Mouse (Mus musculus) layer of hippocampus, adult 8-10 months (tissue): ENCODE measurements around the gene Slc7a6. TPM values are rescaled to one million over a fixed set of nuclear protein-coding genes. Genes with fewer than 3 reads are reported as not detected.
"Not testable (repeated sequence)": the region's sequence is repeated elsewhere in the genome, so short reads cannot be mapped to it uniquely, and the experiment has no call there.

Experiments used
- DNase-seq, 2 experiments: peaks; one replicate each; pipeline ENCODE4 v3.0.0; 2022; ENCODE audit warnings: low spot score in 2 of 2
- total RNA-seq, 4 experiments: library from RNA; stranded (reverse); gene quantifications; 2 replicates each; pipeline ENCODE4 v1.2.4; 2022

The Slc7a6 gene
- total RNA-seq, 4 experiments from 2014 or later: 22.3 to 31.9 (median 27.5) TPM

DNA sequence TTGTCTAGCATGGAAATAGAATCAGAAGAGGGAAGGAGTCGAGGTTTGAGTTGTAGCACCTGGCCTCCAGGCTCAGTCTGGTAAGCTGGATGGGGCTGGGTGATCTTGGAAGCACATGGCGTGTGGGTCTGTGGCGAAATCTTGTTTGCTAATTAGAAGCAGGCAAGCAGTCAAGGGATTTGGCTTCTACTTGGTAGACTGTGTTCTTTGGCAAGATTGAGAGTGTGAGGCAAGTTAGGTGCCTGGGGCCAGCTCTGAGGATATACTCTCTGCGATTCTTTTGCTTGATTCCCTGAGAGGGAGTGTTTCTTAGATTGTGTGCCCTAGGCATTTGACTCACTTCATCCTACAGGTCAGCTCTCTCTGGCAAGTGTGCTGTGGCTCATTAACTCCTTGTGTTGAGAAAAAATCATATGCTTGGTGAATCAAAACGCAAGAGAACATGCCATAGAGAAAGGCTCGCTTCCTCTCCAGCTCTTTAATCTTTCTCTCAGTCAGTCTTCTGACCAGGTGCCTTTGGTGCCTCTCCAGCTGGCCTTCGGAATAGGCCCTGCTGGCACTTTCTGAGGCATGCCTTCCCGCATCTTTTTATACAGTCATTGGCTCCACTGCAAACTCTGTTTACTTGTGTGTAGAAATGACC is 17.1 kb downstream of the Slc7a6 start:
- DNase-seq: peak; percentile 37 to 54

DNA sequence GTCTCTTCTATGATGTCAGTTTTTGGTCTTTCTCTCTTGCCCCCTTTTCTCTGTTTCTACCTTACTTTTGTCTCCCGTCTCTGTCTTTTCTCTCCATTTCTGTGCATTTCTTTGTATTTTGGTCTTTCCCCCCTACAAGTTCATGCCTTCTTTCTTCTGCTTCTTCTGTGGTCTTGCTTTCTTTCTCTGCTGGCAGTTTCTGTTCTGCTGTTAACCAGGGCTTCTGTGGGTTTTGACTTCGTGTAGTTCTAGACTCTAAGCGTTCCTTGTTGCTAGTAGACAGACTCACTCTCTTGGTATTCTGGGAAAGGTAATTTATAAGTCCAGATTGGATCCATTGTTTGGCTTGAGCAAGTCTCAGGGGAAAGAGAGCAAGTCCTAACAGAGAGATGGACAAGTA is 17.7 kb downstream of the Slc7a6 start:
- DNase-seq: no peak

DNA sequence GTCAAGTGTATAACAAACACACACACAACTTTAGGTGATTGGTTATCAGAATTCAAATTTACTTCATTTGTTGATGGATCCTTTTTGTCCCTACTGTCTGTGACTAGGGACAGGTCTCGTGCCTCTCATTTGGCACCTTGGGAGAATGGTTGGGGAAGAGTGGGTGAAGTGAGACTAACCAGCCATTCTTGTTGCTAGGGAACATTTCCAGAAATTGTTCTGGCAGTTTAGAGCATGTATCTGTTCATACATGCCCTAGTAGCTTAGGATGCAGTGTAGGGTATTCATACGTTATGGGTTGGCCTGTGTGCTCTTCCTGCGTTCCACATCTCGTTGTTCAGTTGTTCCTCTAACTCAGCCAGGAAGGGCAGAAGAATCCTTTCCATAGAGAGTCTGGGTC is 20.5 kb downstream of the Slc7a6 start:
- no peak for DNase-seq

DNA sequence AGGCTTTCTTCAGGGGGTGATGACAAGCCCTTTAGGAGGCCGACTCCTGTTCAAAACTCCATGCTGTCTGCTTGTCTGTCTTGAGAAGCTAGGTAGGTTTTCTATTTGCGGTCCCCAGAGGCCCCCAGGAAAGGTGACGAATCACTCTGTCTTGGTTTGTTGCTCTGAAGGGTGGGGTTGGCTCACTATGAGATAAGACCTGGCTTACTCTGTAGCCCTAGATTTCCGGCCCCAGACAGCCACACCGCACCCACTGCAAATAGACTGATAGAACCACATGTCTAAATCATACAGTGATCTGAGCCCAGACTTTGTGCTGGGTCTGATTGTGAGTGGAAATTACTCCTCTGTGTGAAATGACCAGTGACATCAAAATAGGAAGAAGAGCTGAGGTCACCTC is 23.0 kb downstream of the Slc7a6 start:
- no peak for DNase-seq

DNA sequence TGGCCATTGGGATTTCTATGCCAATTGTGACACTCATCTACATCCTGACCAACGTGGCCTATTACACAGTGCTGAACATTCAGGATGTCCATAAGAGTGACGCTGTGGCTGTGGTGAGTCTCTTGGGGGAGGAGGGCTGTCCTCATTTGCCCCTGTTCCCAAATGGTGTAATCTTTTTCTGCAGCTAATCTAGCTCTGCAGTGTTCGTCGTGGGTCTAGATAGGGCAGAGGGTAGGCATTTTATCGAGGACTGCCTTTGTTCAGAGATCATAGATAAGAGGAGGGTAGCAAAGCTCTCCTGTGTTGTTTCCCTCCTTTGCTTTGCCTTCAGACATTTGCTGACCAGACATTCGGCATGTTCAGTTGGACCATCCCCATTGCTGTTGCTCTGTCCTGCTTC is 24.5 kb downstream of the Slc7a6 start:
- DNase-seq: no peak

DNA sequence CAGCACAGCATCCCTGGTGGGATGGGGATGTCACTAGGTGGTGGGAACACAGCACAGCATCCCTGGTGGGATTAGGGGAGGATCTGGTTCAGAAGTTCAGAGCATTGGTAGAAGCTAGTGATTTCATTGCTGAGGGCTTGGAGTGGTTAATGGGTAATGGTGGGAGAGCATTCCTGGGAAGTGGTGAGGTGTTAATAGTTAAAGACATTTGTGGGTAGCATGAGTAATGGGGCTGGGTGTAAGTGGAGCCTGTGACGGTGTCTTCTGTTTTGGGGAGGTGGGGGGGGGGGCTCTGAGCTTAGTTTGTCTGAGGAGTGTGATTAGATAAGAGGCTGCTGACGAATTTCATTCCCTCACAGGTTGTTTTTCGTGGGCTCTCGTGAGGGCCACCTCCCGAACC is 25.4 kb downstream of the Slc7a6 start:
- no peak for DNase-seq

DNA sequence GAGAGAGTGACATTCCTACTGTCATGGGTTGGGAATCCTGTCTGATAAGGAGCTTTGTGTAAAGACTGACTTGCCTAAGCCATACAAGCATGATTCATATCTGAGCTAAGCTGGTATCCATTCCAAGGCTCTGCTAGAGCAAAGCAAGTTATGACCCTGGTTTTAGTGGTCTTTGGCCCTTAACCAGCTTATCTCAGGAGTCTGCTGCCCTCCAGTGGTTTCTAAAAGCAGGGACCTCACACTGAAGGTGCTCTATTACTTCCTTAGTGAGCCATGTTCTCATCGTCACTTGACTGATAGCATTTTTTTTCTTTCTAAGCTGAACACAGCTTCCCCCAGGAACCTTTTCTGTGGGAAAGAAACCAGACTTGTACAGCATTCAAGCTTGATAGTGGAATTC is 30.1 kb downstream of the Slc7a6 start:
- DNase-seq: no peak

DNA sequence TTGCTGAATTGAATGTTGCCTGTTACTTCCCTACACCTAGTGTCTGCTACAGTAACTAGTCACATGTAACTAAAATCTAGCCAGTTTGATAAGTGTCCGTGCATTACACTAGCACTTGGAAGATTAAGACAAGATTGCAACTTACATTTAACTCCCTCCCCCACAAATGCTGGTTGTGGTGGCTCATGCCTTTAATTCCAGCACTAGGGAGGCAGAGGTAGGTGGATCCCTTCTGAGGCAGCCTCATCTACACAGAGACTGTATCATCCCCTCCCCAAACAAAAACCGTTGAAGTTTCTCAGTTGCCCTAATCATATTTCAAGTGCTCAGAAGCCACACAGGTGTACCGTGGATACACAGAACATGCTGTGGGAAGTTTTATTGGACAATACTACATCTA is 30.9 kb downstream of the Slc7a6 start:
- not testable (repeated sequence) for DNase-seq

DNA sequence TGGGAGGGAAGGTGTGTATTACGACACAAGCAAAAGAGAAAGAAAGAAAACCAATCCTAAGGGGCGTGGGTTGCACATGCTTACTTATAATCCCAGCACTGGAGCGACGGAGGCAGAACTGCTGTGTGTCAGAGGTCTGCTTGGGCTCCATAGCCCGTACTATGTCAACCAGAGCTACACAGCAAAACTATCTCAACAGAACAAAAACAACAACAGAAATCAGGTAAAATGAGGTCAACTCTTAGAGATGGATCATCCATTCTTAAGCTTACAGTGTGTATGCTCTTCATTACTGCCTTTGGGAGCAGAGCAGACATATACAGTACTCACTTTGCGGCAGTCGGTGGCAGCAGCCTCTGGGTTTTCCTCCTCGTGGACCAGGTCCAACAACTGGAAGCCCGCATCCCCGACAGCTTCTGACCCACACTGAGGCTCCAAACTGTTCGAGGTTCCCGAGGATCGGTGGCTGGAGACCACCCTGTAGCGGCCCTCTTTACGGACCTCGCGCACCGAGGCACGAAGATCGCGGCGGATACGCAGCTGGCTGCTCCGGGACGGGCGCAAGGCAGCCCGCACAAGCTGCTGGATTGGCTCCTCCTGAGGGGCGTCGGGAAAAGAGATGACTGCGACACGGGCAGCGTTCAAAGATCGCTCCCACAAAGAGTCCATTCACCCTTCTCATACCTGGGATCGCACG is 41.5 kb downstream of the Slc7a6 start:
- DNase-seq: peak in 1 of 2 experiments; percentile 32

DNA sequence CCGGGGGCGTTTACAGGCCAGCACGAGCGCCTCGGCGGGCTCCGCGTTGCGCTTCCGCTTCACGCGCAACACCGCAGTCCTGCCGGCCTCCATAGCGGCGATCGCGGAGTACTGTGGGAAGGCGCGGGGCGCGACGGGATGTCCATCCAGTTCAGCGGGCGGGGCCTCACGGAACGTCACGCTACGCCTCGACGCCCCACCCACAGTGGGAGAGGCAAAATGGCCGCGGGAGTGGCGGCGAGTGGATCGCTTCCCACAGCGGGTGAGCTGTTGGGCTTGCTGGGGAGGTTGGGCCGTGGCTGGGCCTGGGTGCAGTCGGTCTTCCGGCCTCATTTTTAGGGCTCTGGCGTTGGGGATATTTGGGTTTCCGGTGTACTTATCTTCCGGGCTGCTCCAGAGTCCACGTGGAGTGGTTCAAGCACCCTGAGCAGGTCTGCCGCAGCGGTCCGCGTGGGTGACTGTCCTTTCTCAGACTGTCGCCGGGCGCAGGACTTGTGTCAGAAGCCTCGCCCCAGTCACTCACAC is 42.2 kb downstream of the Slc7a6 start, which contains the start of the genes Slc7a6os and Prmt7:
Gene Slc7a6os, minus strand, starts transcription at position 115 of the 525 bp plus-strand sequence.
Gene Prmt7, plus strand, starts transcription at position 116 of the 525 bp plus-strand sequence.
- DNase-seq: peak; percentile 91 to 94

DNA sequence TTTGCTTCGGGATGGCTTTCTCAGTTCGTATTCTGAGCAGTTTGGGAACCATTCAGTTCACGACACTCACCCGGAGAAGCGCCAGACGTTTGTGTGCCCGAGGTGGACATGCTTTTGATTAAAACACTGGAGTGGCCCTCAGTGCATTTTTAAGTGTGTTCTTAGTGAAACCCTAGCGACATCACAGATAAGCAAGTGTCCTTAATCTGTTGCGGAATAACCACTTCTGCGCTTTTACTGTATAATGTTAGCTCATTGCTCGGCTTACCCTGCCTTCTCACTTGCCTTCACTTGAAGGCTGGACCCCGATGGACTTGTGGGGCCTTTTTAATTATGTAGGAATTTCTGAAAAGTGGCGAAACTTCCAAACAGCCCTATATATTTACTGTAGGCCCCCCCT is 42.8 kb downstream of the Slc7a6 start:
- DNase-seq: no peak

DNA sequence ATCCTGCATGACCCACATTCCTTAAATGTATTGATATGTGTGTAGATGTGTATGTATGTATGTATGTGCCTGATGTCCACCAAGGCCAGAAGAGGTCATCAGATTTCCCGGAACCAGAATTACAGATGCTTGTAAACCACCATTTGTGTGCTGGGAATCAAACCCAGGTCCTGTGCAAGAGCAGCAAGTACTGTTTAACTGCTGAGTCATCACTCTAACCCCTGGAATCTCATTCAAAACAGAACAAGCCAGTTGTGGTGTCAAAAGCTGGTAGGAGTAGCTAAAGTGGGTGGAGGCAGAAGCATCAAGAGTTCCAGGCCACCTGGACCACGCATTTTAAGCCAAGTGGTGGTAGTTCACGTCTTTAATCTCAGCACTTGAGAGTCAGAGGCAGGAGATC is 45.3 kb downstream of the Slc7a6 start:
- no peak for DNase-seq

DNA sequence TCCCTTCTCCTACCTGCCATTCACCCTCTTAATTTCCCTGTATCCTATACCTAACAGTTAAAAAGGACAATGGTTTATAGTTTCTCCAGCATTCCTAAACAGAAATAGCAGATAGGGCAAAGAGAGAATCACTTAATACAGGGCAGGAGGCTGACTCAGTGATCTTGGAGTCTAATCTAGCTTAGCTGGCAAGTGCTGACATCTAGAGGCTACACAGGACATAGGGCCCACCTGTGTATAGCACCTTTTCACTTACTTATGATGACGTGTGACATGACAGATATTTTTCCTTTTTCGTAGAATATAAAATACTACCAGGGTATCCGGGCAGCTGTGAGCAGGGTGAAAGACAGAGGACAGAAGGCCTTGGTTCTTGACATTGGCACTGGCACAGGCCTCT is 51.0 kb downstream of the Slc7a6 start:
- no peak for DNase-seq

DNA sequence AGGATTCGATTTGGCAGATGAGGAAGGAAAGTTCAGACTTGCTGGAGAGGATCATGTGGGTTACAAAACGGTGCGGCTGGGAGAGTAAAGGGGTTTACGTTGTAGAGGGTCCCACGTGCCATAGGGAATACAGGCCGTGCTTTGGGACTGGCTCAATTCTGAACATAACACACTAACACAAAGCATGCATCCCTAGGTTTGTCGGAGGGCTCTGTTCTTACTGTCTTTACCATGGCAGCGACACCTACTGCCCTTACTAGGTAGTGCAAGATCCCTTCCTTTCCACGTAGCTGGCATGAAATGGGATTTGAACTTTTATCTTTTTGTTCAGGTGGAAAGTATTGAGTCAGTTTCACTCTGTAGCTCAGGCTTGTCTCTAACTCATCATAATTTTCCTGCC is 57.9 kb downstream of the Slc7a6 start:
- DNase-seq: no peak

DNA sequence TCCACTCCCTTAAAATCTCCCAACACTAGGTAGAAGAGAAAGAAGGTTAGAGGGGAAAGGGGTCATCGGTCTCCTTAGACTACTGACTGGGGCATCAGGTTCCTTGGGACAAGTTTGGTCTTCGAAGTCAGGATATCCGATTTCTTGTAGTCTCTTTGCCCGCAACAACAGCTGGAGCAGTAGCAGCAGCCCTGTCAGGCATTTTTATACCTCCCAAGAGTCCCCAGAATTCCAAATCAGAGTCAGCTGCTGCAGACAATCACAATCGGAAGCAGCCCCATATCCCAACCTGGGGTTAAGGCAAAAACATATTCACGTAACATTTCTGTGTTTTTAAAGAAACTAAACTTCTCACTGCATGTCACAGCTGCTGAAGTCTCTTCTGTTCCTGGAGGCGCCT is 62.9 kb downstream of the Slc7a6 start:
- no peak for DNase-seq

DNA sequence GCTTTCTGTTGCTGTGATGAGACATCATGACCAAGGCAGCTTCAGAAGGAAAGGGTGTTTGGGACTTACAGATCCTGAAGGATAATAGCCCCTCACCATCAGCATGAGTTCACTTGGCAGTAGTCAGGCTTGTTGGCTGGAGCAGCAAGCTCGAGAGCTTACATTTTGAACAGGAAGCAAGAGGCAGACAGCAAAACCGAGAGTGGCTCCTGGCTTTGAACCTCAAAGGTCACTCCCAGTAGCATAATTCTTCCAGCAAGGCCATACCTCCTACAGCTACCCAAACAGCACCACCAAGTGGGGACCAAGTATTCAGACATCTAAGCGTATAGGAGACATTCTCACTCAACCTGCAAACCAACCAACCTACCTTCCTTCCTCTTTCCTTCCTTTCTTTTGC is 64.1 kb downstream of the Slc7a6 start:
- DNase-seq: no peak

DNA sequence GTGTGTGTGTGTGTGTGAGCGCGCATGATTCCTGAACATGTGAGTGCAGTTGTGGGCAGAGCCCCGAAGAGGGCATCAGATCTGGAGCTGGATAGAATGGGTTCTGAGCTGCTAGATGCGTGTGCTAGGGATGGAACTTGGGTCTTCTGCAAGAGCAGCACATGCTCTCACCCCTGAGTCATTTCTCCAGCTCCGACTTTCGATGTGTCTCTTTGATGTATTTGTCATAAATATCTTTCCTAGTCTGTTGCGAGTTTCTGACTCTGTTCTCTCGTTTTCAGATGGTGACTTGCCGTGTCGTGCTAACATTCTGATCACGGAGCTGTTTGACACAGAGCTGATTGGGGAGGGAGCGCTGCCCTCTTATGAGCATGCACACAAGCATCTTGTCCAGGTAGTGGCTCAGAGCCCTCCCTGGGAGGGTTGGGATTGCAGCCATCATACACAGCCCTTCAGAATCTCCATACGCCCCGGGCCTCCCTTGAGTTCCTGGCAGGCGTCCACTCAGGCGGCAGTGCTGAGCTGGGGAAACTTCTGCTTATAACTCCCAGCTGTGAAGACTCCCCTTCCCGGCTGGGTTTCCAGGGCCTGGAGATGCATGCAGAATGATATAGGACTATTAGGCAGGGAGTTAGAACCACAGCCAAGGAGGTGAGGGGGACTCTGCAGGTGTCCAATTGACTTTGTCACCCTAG is 66.1 kb downstream of the Slc7a6 start:
- no peak for DNase-seq

DNA sequence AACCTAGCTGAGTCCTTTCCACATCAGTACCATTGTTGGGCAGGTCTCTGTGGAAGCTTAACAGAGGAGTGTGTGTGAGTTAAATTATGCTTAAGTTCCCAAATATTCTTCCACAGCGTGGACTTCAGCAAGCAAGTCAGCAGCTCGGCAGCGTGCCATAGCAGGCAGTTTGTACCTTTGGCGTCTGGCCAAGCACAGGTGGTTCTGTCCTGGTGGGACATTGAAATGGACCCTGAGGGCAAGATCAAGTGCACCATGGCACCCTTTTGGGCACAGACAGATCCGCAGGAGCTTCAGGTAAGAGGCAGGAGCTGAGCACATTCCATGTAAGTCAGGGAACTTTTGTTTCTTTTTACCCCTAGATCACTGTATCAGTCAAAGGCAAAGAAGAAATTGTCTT is 68.4 kb downstream of the Slc7a6 start:
- no peak for DNase-seq
